Mouse (Mus musculus): ENCODE results near the gene Schip1.

Schip1 gene

GRCm38 (mm10) chr3:68470061-68470460, 405.5 kb downstream of the Schip1 start:
- DNase-seq (ENCODE audit: low read depth, low spot score), result no peak

GRCm38 (mm10) chr3:68470622-68471021, 406.0 kb downstream of the Schip1 start:
- DNase-seq (ENCODE audit: low read depth, low spot score), result no peak

DNA sequence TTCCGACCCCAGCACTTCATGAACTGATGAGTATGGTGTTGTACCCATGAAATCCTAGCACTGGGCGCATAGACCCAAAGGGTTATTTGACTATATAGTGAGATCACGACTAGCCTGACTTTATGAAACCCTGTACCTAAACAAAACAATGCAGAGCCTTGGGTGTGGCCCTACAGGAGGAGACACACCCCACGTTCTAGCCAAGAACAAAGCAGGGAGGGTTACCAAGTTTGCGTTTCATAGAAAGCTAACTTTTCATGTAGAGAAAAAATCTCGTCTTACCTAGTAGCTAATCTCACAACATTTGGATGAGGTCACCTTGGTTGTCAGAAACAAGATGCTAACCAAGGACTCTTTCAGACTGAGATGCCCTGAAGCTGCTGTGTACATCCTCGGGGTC, 411.7 kb downstream of the Schip1 start:
- DNase-seq (ENCODE audit: low read depth, low spot score), result no peak

- DNase-seq (ENCODE audit: low read depth, low spot score), result no peak
These were observed 412.9 kb downstream of the Schip1 start for GRCm38 (mm10) chr3:68477478-68477877.

DNA sequence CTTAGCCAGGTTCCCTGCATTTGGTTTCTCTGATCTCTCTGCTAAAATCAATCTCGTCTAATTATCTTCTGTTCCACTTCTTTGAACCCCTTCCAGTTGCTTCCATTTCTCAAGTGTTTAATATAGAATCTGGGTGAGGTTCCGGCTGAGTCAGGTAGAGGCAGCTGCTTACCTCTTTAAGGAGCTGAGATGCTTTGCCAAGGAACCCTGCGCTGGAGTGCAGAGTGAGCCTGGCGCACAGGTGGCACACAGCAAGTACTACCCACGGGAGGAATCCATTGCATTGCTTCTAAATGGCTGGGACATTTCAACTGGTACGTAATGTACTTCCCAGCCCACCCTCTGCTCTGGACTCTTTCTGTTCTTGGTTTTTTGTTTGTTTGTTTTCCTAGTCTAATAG, 414.7 kb downstream of the Schip1 start:
- DNase-seq (ENCODE audit: low read depth, low spot score), result no peak

GRCm38 (mm10) chr3:68483517-68483916, 418.9 kb downstream of the Schip1 start:
- DNase-seq (ENCODE audit: low read depth, low spot score), result no peak

GRCm38 (mm10) chr3:68484021-68484420, 419.4 kb downstream of the Schip1 start:
- no peak for DNase-seq (ENCODE audit: low read depth, low spot score)

GRCm38 (mm10) chr3:68484561-68484960, 420.0 kb downstream of the Schip1 start:
- DNase-seq (ENCODE audit: low read depth, low spot score), result no peak

DNA sequence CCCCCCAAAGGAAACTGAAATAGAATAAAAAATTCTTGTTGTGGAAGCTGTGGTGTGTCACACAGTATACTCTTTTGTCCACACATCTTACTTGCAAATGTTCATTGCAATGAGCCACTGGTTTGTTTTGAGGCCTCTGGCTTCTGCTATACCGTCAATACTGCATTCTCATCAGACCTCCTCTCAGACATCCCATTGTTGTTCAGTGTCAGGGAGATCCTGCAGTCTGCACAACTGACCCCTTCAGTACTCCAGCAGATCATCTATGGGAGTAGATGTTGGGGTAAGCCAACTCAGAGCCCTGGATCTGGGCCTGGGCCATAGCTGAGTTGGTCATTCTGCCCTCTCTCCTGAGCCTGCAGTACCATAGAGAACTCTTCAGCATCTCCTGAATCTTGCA, 423.0 kb downstream of the Schip1 start:
- DNase-seq (ENCODE audit: low read depth, low spot score), result no peak

GRCm38 (mm10) chr3:68488316-68488715, 423.7 kb downstream of the Schip1 start:
- no peak for DNase-seq (ENCODE audit: low read depth, low spot score)

- no peak for DNase-seq (ENCODE audit: low read depth, low spot score)
These were observed 426.9 kb downstream of the Schip1 start for GRCm38 (mm10) chr3:68491516-68491915.

GRCm38 (mm10) chr3:68492066-68492465, 427.5 kb downstream of the Schip1 start:
- DNase-seq (ENCODE audit: low read depth, low spot score), result no peak

GRCm38 (mm10) chr3:68492513-68492912, 427.9 kb downstream of the Schip1 start:
- no peak for DNase-seq (ENCODE audit: low read depth, low spot score)

GRCm38 (mm10) chr3:68493170-68493585, 428.6 kb downstream of the Schip1 start:
- no peak for DNase-seq (ENCODE audit: low read depth, low spot score)

DNA sequence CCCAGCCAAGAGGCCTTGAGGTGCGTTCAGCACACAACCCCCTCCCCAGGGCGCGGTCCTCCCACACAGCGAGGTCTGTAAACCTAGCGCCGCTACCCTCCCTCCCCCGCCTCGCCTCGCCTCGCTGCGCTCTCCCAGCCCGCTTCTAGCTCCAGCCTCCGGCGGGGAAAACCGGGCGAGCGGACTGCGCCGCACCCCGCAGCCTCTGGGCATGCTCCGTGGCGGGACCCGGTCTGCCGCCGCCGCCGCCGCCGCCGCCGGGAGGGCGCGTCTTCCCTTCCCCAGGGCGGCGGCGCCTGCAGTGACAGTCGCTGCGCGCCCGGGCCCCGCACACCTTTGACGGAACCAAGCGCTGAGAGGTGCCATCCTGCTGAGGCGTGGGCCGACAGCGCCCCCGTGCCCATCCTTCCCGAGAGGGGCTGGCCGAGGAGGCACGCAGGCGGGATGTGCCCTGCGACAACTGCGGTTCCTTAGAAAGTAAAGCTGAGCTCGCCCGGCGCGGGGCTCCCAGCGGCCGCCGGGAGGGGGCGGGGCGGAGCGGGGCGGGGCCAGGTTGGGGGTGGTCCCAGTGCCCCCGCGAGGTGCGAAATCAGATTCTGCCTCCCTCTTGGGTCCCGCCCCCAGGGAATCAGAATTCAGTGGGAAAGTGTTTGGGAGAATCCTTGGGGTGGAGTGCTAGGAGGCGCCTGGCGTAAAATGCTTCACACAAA, 429.1 kb downstream of the Schip1 start:
- peak; percentile 43 for DNase-seq (ENCODE audit: low read depth, low spot score)

GRCm38 (mm10) chr3:68494296-68495095, 429.9 kb downstream of the Schip1 start:
- peak; percentile 23 for DNase-seq (ENCODE audit: low read depth, low spot score)

GRCm38 (mm10) chr3:68495096-68495735, 430.6 kb downstream of the Schip1 start:
- DNase-seq (ENCODE audit: low read depth, low spot score), result peak; percentile 9

DNA sequence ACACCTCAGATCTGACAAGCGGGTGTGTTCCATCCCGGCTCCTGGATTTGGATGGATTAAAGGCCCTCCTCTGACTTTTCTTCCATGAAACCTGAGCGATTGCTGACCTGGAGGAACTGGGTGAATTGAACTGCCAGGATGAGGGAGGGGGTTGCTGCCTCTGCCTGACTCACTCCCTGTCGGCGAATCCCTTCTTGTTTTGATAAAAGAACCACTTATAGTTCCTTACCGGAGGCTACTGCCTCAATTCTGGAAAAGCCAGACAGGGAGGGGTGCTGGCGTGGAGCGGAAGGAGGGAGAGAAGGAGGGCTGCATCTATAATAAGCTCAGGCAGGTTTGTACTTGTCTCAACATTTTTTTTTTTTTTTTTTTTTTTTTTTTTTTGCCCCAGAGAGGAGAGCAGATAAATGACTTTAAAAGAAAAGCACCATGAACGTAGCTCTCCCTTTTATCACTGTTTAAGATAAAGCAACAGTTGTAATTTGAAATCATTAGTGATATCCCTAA, 431.2 kb downstream of the Schip1 start:
- no peak for DNase-seq (ENCODE audit: low read depth, low spot score)

DNA sequence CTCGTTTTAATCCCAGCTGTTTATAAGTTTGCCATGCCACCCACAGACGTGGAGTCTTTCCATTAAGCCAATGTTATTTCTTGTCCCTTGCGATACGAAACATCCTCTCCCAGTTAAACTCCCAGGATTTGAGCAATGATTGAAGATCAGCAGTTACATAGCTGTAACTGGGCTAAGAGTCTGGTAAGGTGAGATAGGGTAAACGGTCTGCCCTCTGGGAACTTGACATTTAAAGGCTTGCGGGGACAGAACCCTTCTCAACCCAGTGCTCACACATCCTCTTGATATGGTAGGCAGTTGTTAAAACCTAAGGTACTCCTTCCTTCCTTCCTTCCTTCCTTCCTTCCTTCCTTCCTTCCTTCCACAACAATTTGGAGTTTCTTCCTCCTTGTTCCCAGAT, 431.9 kb downstream of the Schip1 start:
- DNase-seq (ENCODE audit: low read depth, low spot score), result no peak

- DNase-seq (ENCODE audit: low read depth, low spot score), result no peak
These were observed 435.0 kb downstream of the Schip1 start for GRCm38 (mm10) chr3:68499532-68500152.

DNA sequence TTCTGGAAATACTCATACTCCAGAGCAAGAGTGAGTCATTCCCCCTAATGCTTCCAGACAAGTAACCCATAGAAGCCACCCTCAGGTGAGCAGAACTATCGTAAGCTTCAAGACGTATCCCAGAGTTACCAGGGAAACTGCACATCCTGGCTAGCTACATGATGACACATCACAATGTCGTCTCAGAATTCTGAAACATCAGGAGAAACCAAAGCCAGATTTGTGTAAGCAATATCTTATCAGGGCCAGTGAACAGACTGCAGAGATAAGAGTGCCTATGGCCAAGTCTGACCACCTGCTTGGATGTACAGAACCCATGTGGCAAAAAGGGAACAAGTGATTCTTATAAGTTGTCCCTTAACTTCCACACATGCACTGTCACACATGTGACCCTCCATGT, 440.2 kb downstream of the Schip1 start:
- DNase-seq (ENCODE audit: low read depth, low spot score), result no peak

- no peak for DNase-seq (ENCODE audit: low read depth, low spot score)
These were observed 442.2 kb downstream of the Schip1 start for GRCm38 (mm10) chr3:68506769-68507318.
